Mouse (Mus musculus): ENCODE data around the gene Cyfip1.

- TF ChIP-seq ZC3H11A (IDR thresholded peaks at IDR 0.05; ENCODE audit: borderline replicate concordance, low read depth, low read length) (no peak), CHD2 (IDR thresholded peaks at IDR 0.05; ENCODE audit: low read depth, low read length) (no peak), MAFK (IDR thresholded peaks at IDR 0.05; ENCODE audit: insufficient read depth, low read depth, low read length) (no peak), HCFC1 (IDR thresholded peaks at IDR 0.05; ENCODE audit: borderline replicate concordance, insufficient read depth, low read length) (no peak), ZNF384 (IDR thresholded peaks at IDR 0.05; ENCODE audit: low read depth, low read length) (no peak)
Measured at GRCm38 (mm10) chr7:55890731-55891130, 49.2 kb downstream of the Cyfip1 start.

Data from ES-E14 (cell line).